Mouse (Mus musculus): ENCODE results near the gene Gm12216.

- peak; percentile 69 for TF ChIP-seq CTCF (IDR thresholded peaks at IDR 0.05; ENCODE audit: low read depth)
- TF ChIP-seq EP300 (IDR thresholded peaks at IDR 0.05; ENCODE audit: low read depth): no peak
These were observed 121.5 kb downstream of the Gm12216 start for GRCm38 (mm10) chr11:53737573-53737946.
